Mouse (Mus musculus): ENCODE results near the gene Map2k7. TPM values are rescaled to one million over a fixed set of nuclear protein-coding genes. Genes with fewer than 3 reads are reported as not detected.
A peak's percentile ranks its signal among the peaks of the same experiment; 100 is the strongest.

Gene Map2k7
- total RNA-seq, 2 experiments from 2014 or later, result 92.3 to 108 TPM

GRCm38 (mm10) chr8:4257350-4257749 is 18.8 kb downstream of the Map2k7 start:
- no peak for DNase-seq (ENCODE audit: low spot score in 2 of 2)

GRCm38 (mm10) chr8:4258233-4258632 is 19.7 kb downstream of the Map2k7 start:
- DNase-seq (ENCODE audit: low spot score in 2 of 2), result peak; percentile 82 to 84

GRCm38 (mm10) chr8:4258678-4259077 is 20.1 kb downstream of the Map2k7 start:
- peak; percentile 30 to 42 for DNase-seq (ENCODE audit: low spot score in 2 of 2)

- DNase-seq (ENCODE audit: low spot score in 2 of 2), result peak; percentile 95
Measured at GRCm38 (mm10) chr8:4259125-4259804, 20.7 kb downstream of the Map2k7 start, which contains the start of gene Ctxn1. Gene Ctxn1 (minus strand): TSS chr8:4259274.

- DNase-seq (ENCODE audit: low spot score in 2 of 2), result no peak
Measured at GRCm38 (mm10) chr8:4259805-4260170, 21.2 kb downstream of the Map2k7 start.

GRCm38 (mm10) chr8:4263105-4263791 is 24.7 kb downstream of the Map2k7 start:
- DNase-seq (ENCODE audit: low spot score in 2 of 2), result peak in 1 of 2 experiments; percentile 26

- no peak for DNase-seq (ENCODE audit: low spot score in 2 of 2)
Measured at GRCm38 (mm10) chr8:4265160-4265914, 26.8 kb downstream of the Map2k7 start.

- DNase-seq (ENCODE audit: low spot score in 2 of 2), result no peak
Measured at GRCm38 (mm10) chr8:4267627-4268026, 29.1 kb downstream of the Map2k7 start.

- DNase-seq (ENCODE audit: low spot score in 2 of 2), result no peak
Measured at GRCm38 (mm10) chr8:4269609-4270008, 31.1 kb downstream of the Map2k7 start.

- DNase-seq (ENCODE audit: low spot score in 2 of 2), result peak; percentile 98
Measured at GRCm38 (mm10) chr8:4275275-4276110, 37.0 kb downstream of the Map2k7 start, which contains the start of gene Timm44. Gene Timm44 (minus strand): TSS chr8:4275913.

- no peak for DNase-seq (ENCODE audit: low spot score in 2 of 2)
Measured at GRCm38 (mm10) chr8:4276111-4276465, 37.5 kb downstream of the Map2k7 start.

GRCm38 (mm10) chr8:4292738-4293137 is 54.2 kb downstream of the Map2k7 start:
- no peak for DNase-seq (ENCODE audit: low spot score in 2 of 2)

Other genes starting within 250 kb of the Map2k7 start
- gene Cd209f, start 132.9 kb upstream of the Map2k7 start, total RNA-seq (2021), result 1 to 10 TPM in 1 of 2 experiments, under 1 TPM in 1; 0.94 to 1.4 TPM
- gene Cd209g, start 104.6 kb upstream of the Map2k7 start, total RNA-seq (2021), result 1 to 10 TPM in 1 of 2 experiments, under 1 TPM in 1; 0.37 to 1.4 TPM
- 100 to 1,000 TPM in 1 of 2 experiments, 10 to 100 TPM in 1; 98.1 to 102 TPM for gene Evi5l, start 72.2 kb upstream of the Map2k7 start, total RNA-seq (2021)
- 10 to 100 TPM; 32.7 to 41.9 TPM for gene Prr36, start 21.3 kb upstream of the Map2k7 start, total RNA-seq (2021)
- under 1 TPM in 1 of 2 experiments, not detected in 1; 0.33 TPM for gene Lrrc8e, start 11.9 kb upstream of the Map2k7 start, total RNA-seq (2021)
- gene Gm49320, start 125 bp downstream of the Map2k7 start, total RNA-seq (2021), result not detected
- 1 to 10 TPM; 9.5 TPM for gene Tgfbr3l, start 9.5 kb downstream of the Map2k7 start, total RNA-seq (2021)
- 10 to 100 TPM; 30.6 to 31.8 TPM for gene Snapc2, start 14.3 kb downstream of the Map2k7 start, total RNA-seq (2021)
- 100 to 1,000 TPM; 519 to 574 TPM for gene Ctxn1, start 20.5 kb downstream of the Map2k7 start, total RNA-seq (2021)
- gene Timm44, start 37.2 kb downstream of the Map2k7 start, total RNA-seq (2021), result 10 to 100 TPM; 59.0 to 69.1 TPM
- 10 to 100 TPM; 19.6 to 19.9 TPM for gene Ccl25, start 86.5 kb downstream of the Map2k7 start, total RNA-seq (2021)
- 10 to 100 TPM; 73.3 to 77.0 TPM for gene Elavl1, start 86.7 kb downstream of the Map2k7 start, total RNA-seq (2021)

Measured in left cerebral cortex, adult 18-20 months (tissue).